Mouse (Mus musculus) skeletal muscle tissue, postnatal 0 days (tissue): Measurements from ENCODE around the gene Golga5. TPM values are rescaled to one million over a fixed set of nuclear protein-coding genes. Genes with fewer than 3 reads are reported as not detected.

Source experiments
- polyA plus RNA-seq: library from polyadenylated mRNA; unstranded; fragments of >200 nt; fragmentation: Nextera tagmentation; extraction: Ambion mirVana; gene quantifications from 2 replicates; pipeline ENCODE4 v1.2.1, GENCODE M21; 2015

Golga5 gene
- polyA plus RNA-seq: 24.0 and 25.2 TPM in 2 replicates

GRCm38 (mm10) chr12:102468894-102469764 lies at the start of gene Golga5:
Gene Golga5, plus strand, starts transcription at chr12:102469135.

DNA sequence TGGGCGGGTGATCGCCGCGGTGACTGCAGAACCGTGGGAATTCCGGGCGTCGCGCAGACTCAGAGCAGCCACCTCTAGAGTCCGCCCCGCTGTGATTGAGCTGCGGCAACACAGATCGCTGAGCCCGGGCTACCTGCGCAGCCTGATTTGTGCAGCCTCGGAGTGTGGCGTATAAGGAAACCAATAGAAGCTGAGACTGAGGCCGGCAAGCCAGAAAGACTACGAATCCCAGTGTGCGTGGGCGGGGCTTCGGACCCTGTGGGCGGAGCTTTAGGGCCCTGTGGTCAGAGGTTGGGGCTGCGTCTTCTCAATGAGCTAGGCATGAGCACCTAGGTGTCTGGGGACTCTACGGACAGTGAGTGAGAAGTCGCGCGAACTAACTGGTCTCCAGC lies 29.3 kb upstream of the Golga5 start, which contains the start of gene Lgmn:
Gene Lgmn (minus strand): TSS at position 182 of the 392 bp plus-strand sequence.

Other genes starting within 250 kb of the Golga5 start
- gene Rin3, start 186.1 kb upstream of the Golga5 start, polyA plus RNA-seq: 7.3 and 8.9 TPM in 2 replicates
- gene Lgmn, start 29.3 kb upstream of the Golga5 start, polyA plus RNA-seq: 135 and 171 TPM in 2 replicates
- gene Chga, start 85.8 kb downstream of the Golga5 start, polyA plus RNA-seq: 0.10 and 0.55 TPM in 2 replicates
- gene Itpk1, start 235.8 kb downstream of the Golga5 start, polyA plus RNA-seq: 3.5 and 4.9 TPM in 2 replicates